Mouse (Mus musculus): Measurements from ENCODE around the gene Masp1. TPM values are rescaled to one million over a fixed set of nuclear protein-coding genes. Genes with fewer than 3 reads are reported as not detected.

Gene Masp1
- total and polyA plus RNA-seq, 2 experiments from 2014 or later, result 6.6 to 9.8 TPM

GRCm38 (mm10) chr16:23496245-23496924 is 24.2 kb downstream of the Masp1 start:
- ATAC-seq (ENCODE audit: insufficient read depth, low read depth) (no peak), DNase-seq (ENCODE audit: low spot score) (no peak)
- H3K4me2 ChIP-seq (ENCODE audit: low read depth, low read length), result no peak overlapping the region
- no peak overlapping the region for H3K27ac ChIP-seq (ENCODE audit: low read depth)
- no peak overlapping the region for H3K9ac ChIP-seq (replicated peaks; ENCODE audit: low read depth, low read length)
- whole genome bisulfite sequencing, result 72% methylated on average over 8 of the region's 8 CpGs
- H3K4me1 ChIP-seq (ENCODE audit: control insufficient read depth, insufficient read depth), result peaks cover 47% of the 10 kb centered on the region
- no peaks in the 10 kb centered on the region for H3K9me3 ChIP-seq (replicated peaks; ENCODE audit: control insufficient read depth, low read length)
- TF ChIP-seq CTCF (IDR thresholded peaks at IDR 0.05; ENCODE audit: low read depth) (no peak), EP300 (IDR thresholded peaks at IDR 0.05; ENCODE audit: low read depth) (no peak)
- no peaks in the 10 kb centered on the region for H3K27me3 ChIP-seq (ENCODE audit: control insufficient read depth, insufficient read depth, low read length)
- no peak overlapping the region for H3K4me3 ChIP-seq (ENCODE audit: low read depth, low read length)
- peaks cover 3% of the 10 kb centered on the region; the same call in 1 of the 2 replicates for H3K36me3 ChIP-seq (replicated peaks; ENCODE audit: control insufficient read depth, insufficient read depth, low read length)

- Histone ChIP-seq H3K4me1 (ENCODE audit: control insufficient read depth, insufficient read depth) (peaks cover 13% of the 10 kb centered on the region), H3K9ac (replicated peaks; ENCODE audit: low read depth, low read length) (no peak overlapping the region), H3K9me3 (replicated peaks; ENCODE audit: control insufficient read depth, low read length) (no peaks in the 10 kb centered on the region), H3K27me3 (ENCODE audit: control insufficient read depth, insufficient read depth, low read length) (no peaks in the 10 kb centered on the region), H3K4me2 (ENCODE audit: low read depth, low read length) (no peak overlapping the region), H3K36me3 (replicated peaks; ENCODE audit: control insufficient read depth, insufficient read depth, low read length) (peaks cover 3% of the 10 kb centered on the region; the same call in 1 of the 2 replicates), H3K4me3 (ENCODE audit: low read depth, low read length) (no peak overlapping the region), H3K27ac (ENCODE audit: low read depth) (no peak overlapping the region)
- TF ChIP-seq EP300 (IDR thresholded peaks at IDR 0.05; ENCODE audit: low read depth) (no peak), CTCF (IDR thresholded peaks at IDR 0.05; ENCODE audit: low read depth) (no peak)
- 83% methylated on average over 4 of the region's 4 CpGs for WGBS
- no peak for DNase-seq (ENCODE audit: low spot score)
- ATAC-seq (ENCODE audit: insufficient read depth, low read depth), result no peak
These were observed 27.8 kb downstream of the Masp1 start for GRCm38 (mm10) chr16:23492783-23493182.

GRCm38 (mm10) chr16:23483292-23483691 is 37.3 kb downstream of the Masp1 start:
- ATAC-seq (ENCODE audit: insufficient read depth, low read depth), result no peak
- TF ChIP-seq EP300 (IDR thresholded peaks at IDR 0.05; ENCODE audit: low read depth) (no peak), CTCF (IDR thresholded peaks at IDR 0.05; ENCODE audit: low read depth) (no peak)
- Histone ChIP-seq H3K27ac (ENCODE audit: low read depth) (no peak overlapping the region), H3K9me3 (replicated peaks; ENCODE audit: control insufficient read depth, low read length) (no peaks in the 10 kb centered on the region), H3K4me1 (ENCODE audit: control insufficient read depth, insufficient read depth) (no peaks in the 10 kb centered on the region), H3K27me3 (ENCODE audit: control insufficient read depth, insufficient read depth, low read length) (no peaks in the 10 kb centered on the region), H3K36me3 (replicated peaks; ENCODE audit: control insufficient read depth, insufficient read depth, low read length) (no peaks in the 10 kb centered on the region), H3K9ac (replicated peaks; ENCODE audit: low read depth, low read length) (no peak overlapping the region), H3K4me3 (ENCODE audit: low read depth, low read length) (no peak overlapping the region), H3K4me2 (ENCODE audit: low read depth, low read length) (no peak overlapping the region)
- no peak for DNase-seq (ENCODE audit: low spot score)
- WGBS, result 70% methylated on average over 10 of the region's 10 CpGs

- Histone ChIP-seq H3K9ac (replicated peaks; ENCODE audit: low read depth, low read length) (no peak overlapping the region), H3K27me3 (ENCODE audit: control insufficient read depth, insufficient read depth, low read length) (no peaks in the 10 kb centered on the region), H3K4me2 (ENCODE audit: low read depth, low read length) (no peak overlapping the region), H3K36me3 (replicated peaks; ENCODE audit: control insufficient read depth, insufficient read depth, low read length) (no peaks in the 10 kb centered on the region), H3K27ac (ENCODE audit: low read depth) (no peak overlapping the region), H3K4me1 (ENCODE audit: control insufficient read depth, insufficient read depth) (no peaks in the 10 kb centered on the region), H3K4me3 (ENCODE audit: low read depth, low read length) (no peak overlapping the region), H3K9me3 (replicated peaks; ENCODE audit: control insufficient read depth, low read length) (no peaks in the 10 kb centered on the region)
- no peak for TF ChIP-seq EP300 (IDR thresholded peaks at IDR 0.05; ENCODE audit: low read depth)
- TF ChIP-seq CTCF (IDR thresholded peaks at IDR 0.05; ENCODE audit: low read depth), result no peak
- DNase-seq (ENCODE audit: low spot score) (no peak), ATAC-seq (ENCODE audit: insufficient read depth, low read depth) (no peak)
- 89% methylated on average over 12 of the region's 12 CpGs for WGBS
These were observed 37.8 kb downstream of the Masp1 start for GRCm38 (mm10) chr16:23482846-23483245.

- Histone ChIP-seq H3K27ac (ENCODE audit: low read depth) (no peak overlapping the region), H3K9me3 (replicated peaks; ENCODE audit: control insufficient read depth, low read length) (no peaks in the 10 kb centered on the region), H3K36me3 (replicated peaks; ENCODE audit: control insufficient read depth, insufficient read depth, low read length) (no peaks in the 10 kb centered on the region), H3K4me3 (ENCODE audit: low read depth, low read length) (no peak overlapping the region), H3K4me1 (ENCODE audit: control insufficient read depth, insufficient read depth) (no peaks in the 10 kb centered on the region), H3K27me3 (ENCODE audit: control insufficient read depth, insufficient read depth, low read length) (no peaks in the 10 kb centered on the region), H3K9ac (replicated peaks; ENCODE audit: low read depth, low read length) (no peak overlapping the region), H3K4me2 (ENCODE audit: low read depth, low read length) (no peak overlapping the region)
- DNase-seq (ENCODE audit: low spot score) (no peak), ATAC-seq (ENCODE audit: insufficient read depth, low read depth) (no peak)
- TF ChIP-seq CTCF (IDR thresholded peaks at IDR 0.05; ENCODE audit: low read depth), result no peak
- no peak for TF ChIP-seq EP300 (IDR thresholded peaks at IDR 0.05; ENCODE audit: low read depth)
- WGBS, result 90% methylated on average over 3 of the region's 3 CpGs
These were observed 38.4 kb downstream of the Masp1 start for GRCm38 (mm10) chr16:23482218-23482617.

Measured in heart, postnatal 0 days (tissue).